Mouse (Mus musculus) heart, adult 2 months (tissue): ENCODE results near the gene Klb. TPM values are rescaled to one million over a fixed set of nuclear protein-coding genes. Genes with fewer than 3 reads are reported as not detected.

ENCODE experiments used
- DNase-seq, 2 experiments: peaks; one replicate each; pipeline ENCODE4 v3.0.0; 2021
- H3K27ac ChIP-seq: fragments of 200-600 bp; 2 replicates; pipeline ENCODE4 v1.8.1; 2022
- H3K27me3 ChIP-seq: fragments of 200-500 bp; 2 replicates; pipeline ENCODE4 v1.6.1; 2012; ENCODE audit warnings: mild to moderate bottlenecking, low read length, inconsistent platforms, mixed read lengths; ENCODE audit not compliant: control insufficient read depth, insufficient read depth
- H3K36me3 ChIP-seq: fragments of 200-500 bp; 2 replicates; pipeline ENCODE4 v1.6.1; 2012; ENCODE audit warnings: low read length, inconsistent platforms; ENCODE audit not compliant: control insufficient read depth, insufficient read depth
- H3K4me1 ChIP-seq: fragments of 200-500 bp; 2 replicates; pipeline ENCODE4 v1.6.1; 2011; ENCODE audit warnings: low read length; ENCODE audit not compliant: control insufficient read depth, insufficient read depth
- H3K4me3 ChIP-seq: fragments of 200-600 bp; 2 replicates; pipeline ENCODE4 v1.8.1; 2022
- H3K79me2 ChIP-seq: fragments of 200-500 bp; replicated peaks from 2 replicates; pipeline ENCODE4 v1.6.1; 2012; ENCODE audit warnings: mild to moderate bottlenecking, inconsistent platforms, low read length, moderate library complexity, mixed read lengths; ENCODE audit not compliant: control insufficient read depth, insufficient read depth
- H3K9ac ChIP-seq: fragments of 200-500 bp; 2 replicates; pipeline ENCODE4 v1.6.1; 2012; ENCODE audit warnings: low read depth, mild to moderate bottlenecking, control low read depth, inconsistent platforms, low read length, mixed read lengths
- CTCF ChIP-seq: fragments of 200-600 bp; IDR thresholded peaks from 2 replicates; pipeline ENCODE4 v1.8.1; 2022; ENCODE audit warnings: antibody characterized with exemption, mild to moderate bottlenecking, moderate library complexity
- EP300 ChIP-seq: fragments of 200-500 bp; IDR thresholded peaks from 2 replicates; pipeline ENCODE4 v1.6.1; 2011; ENCODE audit warnings: low read depth, low read length, control low read depth; ENCODE audit not compliant: insufficient read depth
- POLR2A ChIP-seq: fragments of 200-500 bp; IDR thresholded peaks from 2 replicates; pipeline ENCODE4 v1.6.1; 2011; ENCODE audit warnings: mild to moderate bottlenecking, low read depth, low read length, control low read depth; ENCODE audit not compliant: insufficient read depth
- WGBS: fragments of 180-500 bp; shearing (Covaris S2); methylation state at CpG from one replicate; pipeline ENCODE4 v1.1.7; 2018; 5-methylcytosine and 5-hydroxymethylcytosine counted together
- intact Hi-C: fragments of 180-260 bp; cut with DNase I; formaldehyde crosslinking; loops from one replicate; pipeline ENCODE4 v1.15.1; 2025
- polyA plus RNA-seq: library from polyadenylated mRNA; depleted of rRNA; stranded (reverse); fragments of >200 nt; gene quantifications from 2 replicates; pipeline ENCODE4 v1.2.3, GENCODE M21; 2012
- total RNA-seq, 2 experiments: library from RNA; stranded (reverse); gene quantifications; 2 replicates each; pipeline ENCODE4 v1.2.3; 2021

Klb gene
- total and polyA plus RNA-seq, 3 experiments = 0.08 to 1.1 (median 0.34) TPM

DNA sequence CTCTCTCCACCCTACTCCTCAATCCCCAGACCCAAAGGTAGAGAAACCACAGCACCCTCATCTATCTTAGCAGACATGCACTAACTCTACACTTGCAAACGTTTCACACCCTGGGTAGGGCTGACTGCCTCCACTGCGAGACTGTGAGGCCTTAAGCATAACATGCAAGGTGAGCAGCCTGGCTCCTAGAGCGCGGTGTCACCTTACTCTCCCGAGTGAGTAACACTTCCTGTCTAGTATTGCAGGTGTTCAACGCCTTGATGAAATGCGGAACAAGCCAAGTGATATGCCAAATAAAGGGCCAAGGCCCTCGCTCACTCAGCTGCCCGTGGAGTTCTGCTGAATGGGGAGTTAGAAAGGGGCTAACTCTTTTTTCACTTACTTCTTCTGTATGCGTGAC, 25.9 kb upstream of the Klb start:
- DNase-seq = no peak
- Histone ChIP-seq H3K27me3 (no peaks in the 10 kb centered on the region), H3K79me2 (0 out of 2 replicates have a peak, but pooled peaks cover 2% of the 10 kb centered on the region), H3K27ac (no peak overlapping the region), H3K9ac (no peak overlapping the region), H3K4me1 (peaks cover 8% of the 10 kb centered on the region), H3K36me3 (peaks cover 6% of the 10 kb centered on the region), H3K4me3 (no peak overlapping the region)
- TF ChIP-seq CTCF (no peak), EP300 (no peak), POLR2A (no peak)
- intact Hi-C loops = loop anchor here (10.0 kb wide), 1 partner anchor 443 kb away; the partner anchor contains the start of gene N4bp2
- 72% methylated on average over 10 of the region's 10 CpGs for WGBS

DNA sequence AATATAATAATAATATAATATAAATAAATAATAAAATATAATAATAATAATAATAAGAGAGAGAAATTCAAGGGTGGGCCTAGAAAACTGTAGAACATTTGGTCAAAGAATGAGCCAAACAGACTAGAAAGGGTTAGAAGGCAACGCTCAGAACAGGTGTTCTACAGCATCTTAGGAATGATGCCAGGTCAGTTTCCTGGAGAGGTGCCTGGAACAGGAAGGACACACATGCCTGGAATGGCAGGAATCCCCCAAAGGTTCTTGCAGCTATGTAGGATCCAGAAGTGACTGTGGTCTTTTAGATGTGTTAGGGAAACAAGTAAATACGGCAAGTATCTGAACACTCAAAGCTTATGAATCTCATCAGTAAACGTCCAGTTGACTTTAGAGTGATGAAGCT, 23.8 kb upstream of the Klb start:
- intact Hi-C loops = loop anchor here (10.0 kb wide), 1 partner anchor 441 kb away; the partner anchor contains the start of gene N4bp2
- TF ChIP-seq CTCF = no peak
- no peak for TF ChIP-seq POLR2A
- no peak for TF ChIP-seq EP300
- Histone ChIP-seq H3K27me3 (no peaks in the 10 kb centered on the region), H3K27ac (no peak overlapping the region; the same call in 1 of the 2 replicates), H3K79me2 (0 out of 2 replicates have a peak, but pooled peaks cover 3% of the 10 kb centered on the region), H3K9ac (no peak overlapping the region), H3K4me1 (peaks cover 11% of the 10 kb centered on the region), H3K36me3 (peaks cover 6% of the 10 kb centered on the region), H3K4me3 (no peak overlapping the region)
- 59% methylated on average over 3 of the region's 3 CpGs for WGBS
- no peak for DNase-seq

DNA sequence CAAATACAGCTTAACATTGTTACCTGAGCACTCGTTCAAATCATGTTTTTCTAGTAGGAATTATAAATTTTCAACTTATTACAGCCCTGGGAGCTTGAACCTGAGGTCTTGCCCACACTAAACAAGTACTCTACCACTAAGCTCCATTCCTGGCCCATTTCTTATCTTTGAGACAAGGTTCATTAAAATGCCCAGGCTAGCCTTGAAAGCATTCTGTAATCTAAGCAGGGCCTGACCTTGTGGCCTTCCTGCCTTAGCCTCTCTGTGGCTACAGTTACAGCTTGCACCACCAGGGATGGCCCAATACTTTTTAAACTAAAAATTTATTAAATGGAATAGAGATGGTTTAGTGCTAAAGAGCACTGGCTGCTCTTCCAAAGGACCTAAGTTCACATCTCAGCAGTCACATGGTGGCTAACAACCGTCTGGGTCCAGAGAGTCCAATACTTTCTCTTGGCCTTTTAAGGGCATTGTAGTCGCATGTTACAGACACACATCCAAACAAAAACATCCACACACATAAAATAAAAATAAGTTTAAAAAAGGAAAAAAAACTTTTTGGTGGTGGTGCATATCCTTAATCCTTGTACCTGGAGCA, 23.3 kb upstream of the Klb start:
- no peak for DNase-seq
- TF ChIP-seq EP300 (no peak), POLR2A (no peak), CTCF (no peak)
- 88% methylated on average over 3 of the region's 3 CpGs for WGBS
- Histone ChIP-seq H3K4me3 (no peak overlapping the region), H3K27ac (peak overlapping the region; percentile 85; the same call in 1 of the 2 replicates), H3K4me1 (peaks cover 11% of the 10 kb centered on the region), H3K36me3 (peaks cover 6% of the 10 kb centered on the region), H3K27me3 (no peaks in the 10 kb centered on the region), H3K9ac (no peak overlapping the region), H3K79me2 (0 out of 2 replicates have a peak, but pooled peaks cover 3% of the 10 kb centered on the region)
- intact Hi-C loops = loop anchor here (10.0 kb wide), 1 partner anchor 440 kb away; the partner anchor contains the start of gene N4bp2

DNA sequence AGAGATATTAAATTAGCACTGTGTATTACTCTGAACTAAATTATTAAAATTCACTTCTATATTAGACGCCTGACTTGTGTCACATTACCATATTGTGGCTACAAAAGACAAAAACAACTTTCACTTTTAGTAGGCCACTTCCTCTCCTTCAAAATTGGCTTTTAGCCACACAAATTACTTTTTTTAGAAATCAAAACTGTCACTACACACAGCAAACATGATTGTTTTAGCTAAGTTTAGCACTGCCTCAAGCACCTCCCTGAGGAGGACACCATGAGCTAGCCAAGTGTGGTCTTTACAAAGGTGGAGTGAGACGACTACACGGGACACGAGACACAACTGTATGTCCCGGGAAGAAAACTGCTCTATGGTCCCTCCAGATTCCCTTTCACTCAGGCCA, 21.9 kb upstream of the Klb start:
- Histone ChIP-seq H3K27me3 (no peaks in the 10 kb centered on the region), H3K27ac (peak overlapping the region; percentile 85), H3K4me1 (peaks cover 11% of the 10 kb centered on the region), H3K9ac (peak overlapping the region; percentile 24), H3K79me2 (0 out of 2 replicates have a peak, but pooled peaks cover 3% of the 10 kb centered on the region), H3K36me3 (peaks cover 6% of the 10 kb centered on the region), H3K4me3 (peak overlapping the region; percentile 15)
- 0% methylated on average over 5 of the region's 5 CpGs for WGBS
- intact Hi-C loops = loop anchor here (10.0 kb wide), 1 partner anchor 439 kb away; the partner anchor contains the start of gene N4bp2
- TF ChIP-seq CTCF = no peak
- 0 out of 2 replicates have a peak, but pooled peaks have one; percentile 48 for TF ChIP-seq EP300
- peak; percentile 52; the same call in 1 of the 2 replicates for TF ChIP-seq POLR2A
- peak; percentile 49 to 55 for DNase-seq

DNA sequence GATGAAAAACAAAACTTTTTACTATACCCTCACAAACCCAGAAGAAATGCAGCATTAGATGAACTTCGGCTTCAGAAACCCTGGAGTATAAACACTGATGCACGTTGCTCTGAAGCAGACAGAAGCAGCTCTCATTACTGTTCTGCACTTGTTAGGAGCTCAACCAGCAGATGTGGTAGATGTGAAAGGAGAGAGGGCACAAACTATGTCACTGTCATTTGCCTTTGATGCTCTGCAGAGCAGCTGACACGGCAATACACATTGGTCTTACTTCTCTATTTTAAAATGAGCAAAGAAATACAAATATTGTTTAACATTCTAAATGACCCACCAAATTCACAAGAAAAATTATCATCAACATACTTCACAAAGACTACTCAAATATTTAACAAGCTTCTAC, 18.1 kb upstream of the Klb start:
- WGBS = 64% methylated on average over 3 of the region's 3 CpGs
- Histone ChIP-seq H3K9ac (no peak overlapping the region), H3K4me1 (peaks cover 8% of the 10 kb centered on the region), H3K36me3 (peaks cover 3% of the 10 kb centered on the region), H3K79me2 (peaks cover 2% of the 10 kb centered on the region; the same call in 1 of the 2 replicates), H3K4me3 (no peak overlapping the region), H3K27me3 (no peaks in the 10 kb centered on the region), H3K27ac (no peak overlapping the region)
- TF ChIP-seq CTCF (no peak), POLR2A (no peak), EP300 (no peak)
- no peak for DNase-seq
- intact Hi-C loops = loop anchor here (10.0 kb wide), 2 partner anchors 205 to 435 kb away; partner anchors contain the start of genes N4bp2, Smim14 and Ube2k

DNA sequence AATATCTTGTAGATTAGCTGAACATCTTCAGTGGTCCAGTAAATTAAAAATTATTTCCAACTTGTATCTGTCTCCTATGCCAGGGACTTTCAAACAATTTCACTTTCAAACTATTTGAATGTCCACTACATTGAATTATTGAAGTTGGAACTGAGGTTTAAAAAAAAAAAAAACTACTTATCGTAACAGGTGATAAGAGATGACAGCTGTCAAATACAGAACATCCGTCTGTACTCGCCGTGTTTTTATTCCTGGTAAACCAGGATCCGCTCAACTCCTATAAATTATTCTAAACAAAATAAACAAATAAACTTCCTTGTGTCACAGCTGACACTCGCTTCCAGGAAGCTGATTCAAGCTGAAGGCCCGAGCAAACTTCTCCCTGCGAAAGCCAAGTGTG, 13.3 kb upstream of the Klb start:
- TF ChIP-seq POLR2A (no peak), EP300 (no peak), CTCF (no peak)
- no peaks in the 10 kb centered on the region for H3K36me3 ChIP-seq
- no peaks in the 10 kb centered on the region for H3K27me3 ChIP-seq
- H3K4me3 ChIP-seq = peak overlapping the region; percentile 86
- H3K4me1 ChIP-seq = peaks cover 1% of the 10 kb centered on the region; the same call in 1 of the 2 replicates
- H3K79me2 ChIP-seq = peaks cover 1% of the 10 kb centered on the region; the same call in 1 of the 2 replicates
- intact Hi-C loops = loop anchor here (1.0 to 10.0 kb wide), 3 partner anchors 57 to 363 kb away; partner anchors contain the start of genes Lias, Pds5a, Rpl9 and Smim14
- WGBS = 2% methylated on average over 8 of the region's 8 CpGs
- peak overlapping the region; percentile 91 for H3K9ac ChIP-seq
- H3K27ac ChIP-seq = peak overlapping the region; percentile 67
- no peak for DNase-seq
